Mouse (Mus musculus): ENCODE results near the gene Coro1b. TPM values are rescaled to one million over a fixed set of nuclear protein-coding genes. Genes with fewer than 3 reads are reported as not detected.

The Coro1b gene
- polyA plus RNA-seq, 1 experiment from 2014 or later = 109 TPM

GRCm38 (mm10) chr19:4103792-4104191 is 44.6 kb upstream of the Coro1b start:
- Histone ChIP-seq H3K4me3 (ENCODE audit: low read depth, low read length) (no peak overlapping the region), H3K9ac (ENCODE audit: low read depth, low read length) (no peak overlapping the region), H3K4me2 (no peak overlapping the region), H3K4me1 (ENCODE audit: control insufficient read depth, insufficient read depth, low read length) (peaks cover 15% of the 10 kb centered on the region), H3K27me3 (ENCODE audit: control insufficient read depth, insufficient read depth, low read length) (peaks cover 34% of the 10 kb centered on the region), H3K9me3 (replicated peaks; ENCODE audit: control insufficient read depth, low read length) (no peaks in the 10 kb centered on the region), H3K27ac (ENCODE audit: low read depth, low read length) (no peak overlapping the region), H3K36me3 (ENCODE audit: control insufficient read depth, insufficient read depth, low read length) (no peaks in the 10 kb centered on the region)
- ATAC-seq (replicated peaks; ENCODE audit: insufficient number of reproducible peaks, low FRiP score, low TSS enrichment) = no peak
- WGBS (ENCODE audit: insufficient replicate concordance) = 44% methylated on average over 3 of the region's 3 CpGs

GRCm38 (mm10) chr19:4104675-4105194 is 43.7 kb upstream of the Coro1b start:
- Histone ChIP-seq H3K4me1 (ENCODE audit: control insufficient read depth, insufficient read depth, low read length) (peaks cover 8% of the 10 kb centered on the region), H3K9ac (ENCODE audit: low read depth, low read length) (no peak overlapping the region)

GRCm38 (mm10) chr19:4106654-4107053 is 41.8 kb upstream of the Coro1b start:
- no peaks in the 10 kb centered on the region for H3K9me3 ChIP-seq (replicated peaks; ENCODE audit: control insufficient read depth, low read length)
- no peak overlapping the region for H3K4me3 ChIP-seq (ENCODE audit: low read depth, low read length)
- H3K27ac ChIP-seq (ENCODE audit: low read depth, low read length) = no peak overlapping the region
- WGBS (ENCODE audit: insufficient replicate concordance) = 83% methylated on average over 14 of the region's 14 CpGs
- no peak for ATAC-seq (replicated peaks; ENCODE audit: insufficient number of reproducible peaks, low FRiP score, low TSS enrichment)
- H3K36me3 ChIP-seq (ENCODE audit: control insufficient read depth, insufficient read depth, low read length) = no peaks in the 10 kb centered on the region
- H3K9ac ChIP-seq (ENCODE audit: low read depth, low read length) = no peak overlapping the region
- no peaks in the 10 kb centered on the region for H3K4me1 ChIP-seq (ENCODE audit: control insufficient read depth, insufficient read depth, low read length)
- peaks cover 15% of the 10 kb centered on the region for H3K27me3 ChIP-seq (ENCODE audit: control insufficient read depth, insufficient read depth, low read length)
- H3K4me2 ChIP-seq = no peak overlapping the region

More at GRCm38 (mm10) chr19:4104675-4105194, 43.7 kb upstream of the Coro1b start:
- Histone ChIP-seq H3K36me3 (ENCODE audit: control insufficient read depth, insufficient read depth, low read length) (no peaks in the 10 kb centered on the region), H3K4me2 (no peak overlapping the region), H3K27me3 (ENCODE audit: control insufficient read depth, insufficient read depth, low read length) (peaks cover 30% of the 10 kb centered on the region), H3K4me3 (ENCODE audit: low read depth, low read length) (no peak overlapping the region), H3K27ac (ENCODE audit: low read depth, low read length) (no peak overlapping the region), H3K9me3 (replicated peaks; ENCODE audit: control insufficient read depth, low read length) (no peaks in the 10 kb centered on the region)
- no peak for ATAC-seq (replicated peaks; ENCODE audit: insufficient number of reproducible peaks, low FRiP score, low TSS enrichment)
- 82% methylated on average over 16 of the region's 16 CpGs for WGBS (ENCODE audit: insufficient replicate concordance)

GRCm38 (mm10) chr19:4108535-4108934 is 39.9 kb upstream of the Coro1b start:
- Histone ChIP-seq H3K9me3 (replicated peaks; ENCODE audit: control insufficient read depth, low read length) (no peaks in the 10 kb centered on the region), H3K27me3 (ENCODE audit: control insufficient read depth, insufficient read depth, low read length) (no peaks in the 10 kb centered on the region), H3K27ac (ENCODE audit: low read depth, low read length) (no peak overlapping the region), H3K9ac (ENCODE audit: low read depth, low read length) (no peak overlapping the region), H3K36me3 (ENCODE audit: control insufficient read depth, insufficient read depth, low read length) (peaks cover 5% of the 10 kb centered on the region), H3K4me1 (ENCODE audit: control insufficient read depth, insufficient read depth, low read length) (0 out of 2 replicates have a peak, but pooled peaks cover 1% of the 10 kb centered on the region), H3K4me2 (no peak overlapping the region), H3K4me3 (ENCODE audit: low read depth, low read length) (no peak overlapping the region)
- WGBS (ENCODE audit: insufficient replicate concordance) = 84% methylated on average over 9 of the region's 9 CpGs
- no peak for ATAC-seq (replicated peaks; ENCODE audit: insufficient number of reproducible peaks, low FRiP score, low TSS enrichment)

GRCm38 (mm10) chr19:4112063-4112960 is 36.1 kb upstream of the Coro1b start:
- Histone ChIP-seq H3K4me1 (ENCODE audit: control insufficient read depth, insufficient read depth, low read length) (0 out of 2 replicates have a peak, but pooled peaks cover 9% of the 10 kb centered on the region), H3K27ac (ENCODE audit: low read depth, low read length) (no peak overlapping the region), H3K9me3 (replicated peaks; ENCODE audit: control insufficient read depth, low read length) (no peaks in the 10 kb centered on the region), H3K9ac (ENCODE audit: low read depth, low read length) (no peak overlapping the region), H3K4me2 (no peak overlapping the region), H3K36me3 (ENCODE audit: control insufficient read depth, insufficient read depth, low read length) (peaks cover 20% of the 10 kb centered on the region), H3K4me3 (ENCODE audit: low read depth, low read length) (no peak overlapping the region), H3K27me3 (ENCODE audit: control insufficient read depth, insufficient read depth, low read length) (no peaks in the 10 kb centered on the region)
- ATAC-seq (replicated peaks; ENCODE audit: insufficient number of reproducible peaks, low FRiP score, low TSS enrichment) = no peak
- 88% methylated on average over 26 of the region's 26 CpGs for WGBS (ENCODE audit: insufficient replicate concordance)

GRCm38 (mm10) chr19:4113186-4113805 is 35.1 kb upstream of the Coro1b start:
- no peak for ATAC-seq (replicated peaks; ENCODE audit: insufficient number of reproducible peaks, low FRiP score, low TSS enrichment)
- Histone ChIP-seq H3K9me3 (replicated peaks; ENCODE audit: control insufficient read depth, low read length) (no peaks in the 10 kb centered on the region), H3K9ac (ENCODE audit: low read depth, low read length) (0 out of 2 replicates have a peak overlapping the region, but pooled peaks have one; percentile 12), H3K27ac (ENCODE audit: low read depth, low read length) (no peak overlapping the region; the same call in 1 of the 2 replicates), H3K4me1 (ENCODE audit: control insufficient read depth, insufficient read depth, low read length) (0 out of 2 replicates have a peak, but pooled peaks cover 9% of the 10 kb centered on the region), H3K27me3 (ENCODE audit: control insufficient read depth, insufficient read depth, low read length) (no peaks in the 10 kb centered on the region), H3K4me3 (ENCODE audit: low read depth, low read length) (no peak overlapping the region), H3K36me3 (ENCODE audit: control insufficient read depth, insufficient read depth, low read length) (peaks cover 20% of the 10 kb centered on the region), H3K4me2 (no peak overlapping the region)
- 66% methylated on average over 13 of the region's 13 CpGs for WGBS (ENCODE audit: insufficient replicate concordance)

GRCm38 (mm10) chr19:4113806-4114230 is 34.6 kb upstream of the Coro1b start:
- WGBS (ENCODE audit: insufficient replicate concordance) = 43% methylated on average over 5 of the region's 5 CpGs
- Histone ChIP-seq H3K4me2 (no peak overlapping the region), H3K9me3 (replicated peaks; ENCODE audit: control insufficient read depth, low read length) (no peaks in the 10 kb centered on the region), H3K4me3 (ENCODE audit: low read depth, low read length) (no peak overlapping the region), H3K27me3 (ENCODE audit: control insufficient read depth, insufficient read depth, low read length) (no peaks in the 10 kb centered on the region), H3K27ac (ENCODE audit: low read depth, low read length) (no peak overlapping the region; the same call in 1 of the 2 replicates), H3K36me3 (ENCODE audit: control insufficient read depth, insufficient read depth, low read length) (peaks cover 20% of the 10 kb centered on the region), H3K4me1 (ENCODE audit: control insufficient read depth, insufficient read depth, low read length) (0 out of 2 replicates have a peak, but pooled peaks cover 9% of the 10 kb centered on the region), H3K9ac (ENCODE audit: low read depth, low read length) (0 out of 2 replicates have a peak overlapping the region, but pooled peaks have one; percentile 12)
- no peak for ATAC-seq (replicated peaks; ENCODE audit: insufficient number of reproducible peaks, low FRiP score, low TSS enrichment)

GRCm38 (mm10) chr19:4114551-4114950 is 33.9 kb upstream of the Coro1b start:
- 86% methylated on average over 10 of the region's 10 CpGs for WGBS (ENCODE audit: insufficient replicate concordance)
- H3K4me1 ChIP-seq (ENCODE audit: control insufficient read depth, insufficient read depth, low read length) = 0 out of 2 replicates have a peak, but pooled peaks cover 9% of the 10 kb centered on the region
- H3K9me3 ChIP-seq (replicated peaks; ENCODE audit: control insufficient read depth, low read length) = no peaks in the 10 kb centered on the region
- ATAC-seq (replicated peaks; ENCODE audit: insufficient number of reproducible peaks, low FRiP score, low TSS enrichment) = no peak
- H3K27me3 ChIP-seq (ENCODE audit: control insufficient read depth, insufficient read depth, low read length) = no peaks in the 10 kb centered on the region
- no peak overlapping the region for H3K9ac ChIP-seq (ENCODE audit: low read depth, low read length)
- no peak overlapping the region for H3K27ac ChIP-seq (ENCODE audit: low read depth, low read length)
- no peak overlapping the region for H3K4me2 ChIP-seq
- H3K36me3 ChIP-seq (ENCODE audit: control insufficient read depth, insufficient read depth, low read length) = peaks cover 20% of the 10 kb centered on the region
- H3K4me3 ChIP-seq (ENCODE audit: low read depth, low read length) = no peak overlapping the region
